Mouse (Mus musculus) cerebellum, adult 2 months (tissue): Measurements from ENCODE around the gene Olfr372.

Experiments
- CTCF ChIP-seq: fragments of 200-500 bp; IDR thresholded peaks from 2 replicates; pipeline ENCODE4 v1.5.1; 2011; ENCODE audit warnings: low read depth, mild to moderate bottlenecking, control low read depth, low read length, moderate library complexity, borderline replicate concordance; ENCODE audit not compliant: insufficient read depth
- POLR2A ChIP-seq: fragments of 200-500 bp; IDR thresholded peaks from 2 replicates; pipeline ENCODE4 v1.6.1; 2011; ENCODE audit warnings: low read length, control low read depth, borderline replicate concordance; ENCODE audit not compliant: insufficient read depth

GRCm38 (mm10) chr8:72105165-72105564 is 64.1 kb downstream of the Olfr372 start:
- TF ChIP-seq CTCF (no peak), POLR2A (no peak)
